Mouse (Mus musculus): ENCODE measurements around the gene Rab3c. TPM values are rescaled to one million over a fixed set of nuclear protein-coding genes. Genes with fewer than 3 reads are reported as not detected.

Rab3c gene
- polyA plus RNA-seq, 1 experiment from 2014 or later = 3.0 TPM

DNA sequence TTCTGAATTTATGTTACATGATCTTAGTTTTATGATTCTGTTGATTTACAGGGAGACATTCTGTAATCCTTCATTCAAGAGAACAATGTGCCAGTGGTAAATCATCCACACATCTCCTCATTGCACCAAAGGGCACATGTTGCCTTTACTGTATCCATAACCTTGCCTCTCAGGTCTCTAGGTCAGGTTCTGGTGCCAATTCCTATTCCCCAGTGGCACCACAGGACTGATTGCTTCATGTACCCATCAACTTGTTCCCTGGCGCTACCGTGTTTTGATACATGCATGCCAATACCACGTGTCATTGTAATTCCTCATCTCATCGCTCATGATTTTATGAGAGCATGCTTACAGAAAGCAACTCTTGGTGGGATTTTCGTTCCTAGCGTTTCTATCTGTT is 167.1 kb downstream of the Rab3c start:
- DNase-seq (ENCODE audit: low spot score) (no peak), ATAC-seq (ENCODE audit: low read depth) (no peak)
- Histone ChIP-seq H3K4me3 (ENCODE audit: low read depth, low read length) (no peak overlapping the region), H3K9ac (ENCODE audit: low read depth, low read length) (no peak overlapping the region), H3K27ac (replicated peaks; ENCODE audit: low read depth, low read length) (no peak overlapping the region), H3K4me1 (ENCODE audit: control insufficient read depth, insufficient read depth, low read length) (no peaks in the 10 kb centered on the region), H3K4me2 (ENCODE audit: low read depth, low read length) (no peak overlapping the region), H3K27me3 (replicated peaks; ENCODE audit: control insufficient read depth, insufficient read depth, low read length) (no peaks in the 10 kb centered on the region), H3K9me3 (ENCODE audit: control insufficient read depth, low read length) (no peaks in the 10 kb centered on the region), H3K36me3 (ENCODE audit: control insufficient read depth, insufficient read depth, low read length) (no peaks in the 10 kb centered on the region)
- WGBS = 92% methylated on average over 6 of the region's 6 CpGs

GRCm38 (mm10) chr13:110097424-110098050 is 183.3 kb downstream of the Rab3c start:
- DNase-seq (ENCODE audit: low spot score) (peak; percentile 53), ATAC-seq (ENCODE audit: low read depth) (no peak)
- H3K27ac ChIP-seq (replicated peaks; ENCODE audit: low read depth, low read length) = no peak overlapping the region
- H3K4me3 ChIP-seq (ENCODE audit: low read depth, low read length) = no peak overlapping the region
- WGBS = 69% methylated on average over 6 of the region's 6 CpGs
- H3K27me3 ChIP-seq (replicated peaks; ENCODE audit: control insufficient read depth, insufficient read depth, low read length) = no peaks in the 10 kb centered on the region
- peaks cover 3% of the 10 kb centered on the region; the same call in 1 of the 2 replicates for H3K4me1 ChIP-seq (ENCODE audit: control insufficient read depth, insufficient read depth, low read length)
- H3K9ac ChIP-seq (ENCODE audit: low read depth, low read length) = no peak overlapping the region
- no peaks in the 10 kb centered on the region for H3K36me3 ChIP-seq (ENCODE audit: control insufficient read depth, insufficient read depth, low read length)
- no peaks in the 10 kb centered on the region for H3K9me3 ChIP-seq (ENCODE audit: control insufficient read depth, low read length)
- H3K4me2 ChIP-seq (ENCODE audit: low read depth, low read length) = no peak overlapping the region

DNA sequence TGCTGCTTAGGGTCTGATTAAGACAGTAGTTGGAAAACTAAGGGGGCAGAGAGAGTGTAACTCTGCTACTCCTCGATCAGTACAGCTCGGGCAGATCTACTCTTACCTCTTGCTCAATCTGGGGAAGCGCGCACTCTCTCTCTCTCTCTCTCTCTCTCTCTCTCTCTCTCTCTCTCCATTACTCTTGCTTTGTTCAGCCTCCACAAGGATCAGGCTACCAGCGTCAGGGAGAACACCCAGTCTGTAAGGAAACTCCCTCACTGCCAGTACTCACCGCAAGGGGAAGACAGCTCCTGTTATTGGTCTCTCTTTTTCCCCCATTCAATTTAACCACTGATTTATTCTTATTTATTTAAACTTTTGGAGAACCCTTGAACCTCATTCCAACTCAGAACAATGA is 185.8 kb downstream of the Rab3c start:
- H3K9me3 ChIP-seq (ENCODE audit: control insufficient read depth, low read length) = no peaks in the 10 kb centered on the region
- peaks cover 3% of the 10 kb centered on the region; the same call in 1 of the 2 replicates for H3K4me1 ChIP-seq (ENCODE audit: control insufficient read depth, insufficient read depth, low read length)
- WGBS = 67% methylated on average over 6 of the region's 6 CpGs
- no peak overlapping the region; the same call in 1 of the 2 replicates for H3K27ac ChIP-seq (replicated peaks; ENCODE audit: low read depth, low read length)
- H3K4me2 ChIP-seq (ENCODE audit: low read depth, low read length) = no peak overlapping the region
- H3K27me3 ChIP-seq (replicated peaks; ENCODE audit: control insufficient read depth, insufficient read depth, low read length) = no peaks in the 10 kb centered on the region
- H3K36me3 ChIP-seq (ENCODE audit: control insufficient read depth, insufficient read depth, low read length) = no peaks in the 10 kb centered on the region
- no peak overlapping the region for H3K4me3 ChIP-seq (ENCODE audit: low read depth, low read length)
- DNase-seq (ENCODE audit: low spot score) = peak; percentile 54
- ATAC-seq (ENCODE audit: low read depth) = peak; percentile 69
- no peak overlapping the region for H3K9ac ChIP-seq (ENCODE audit: low read depth, low read length)

DNA sequence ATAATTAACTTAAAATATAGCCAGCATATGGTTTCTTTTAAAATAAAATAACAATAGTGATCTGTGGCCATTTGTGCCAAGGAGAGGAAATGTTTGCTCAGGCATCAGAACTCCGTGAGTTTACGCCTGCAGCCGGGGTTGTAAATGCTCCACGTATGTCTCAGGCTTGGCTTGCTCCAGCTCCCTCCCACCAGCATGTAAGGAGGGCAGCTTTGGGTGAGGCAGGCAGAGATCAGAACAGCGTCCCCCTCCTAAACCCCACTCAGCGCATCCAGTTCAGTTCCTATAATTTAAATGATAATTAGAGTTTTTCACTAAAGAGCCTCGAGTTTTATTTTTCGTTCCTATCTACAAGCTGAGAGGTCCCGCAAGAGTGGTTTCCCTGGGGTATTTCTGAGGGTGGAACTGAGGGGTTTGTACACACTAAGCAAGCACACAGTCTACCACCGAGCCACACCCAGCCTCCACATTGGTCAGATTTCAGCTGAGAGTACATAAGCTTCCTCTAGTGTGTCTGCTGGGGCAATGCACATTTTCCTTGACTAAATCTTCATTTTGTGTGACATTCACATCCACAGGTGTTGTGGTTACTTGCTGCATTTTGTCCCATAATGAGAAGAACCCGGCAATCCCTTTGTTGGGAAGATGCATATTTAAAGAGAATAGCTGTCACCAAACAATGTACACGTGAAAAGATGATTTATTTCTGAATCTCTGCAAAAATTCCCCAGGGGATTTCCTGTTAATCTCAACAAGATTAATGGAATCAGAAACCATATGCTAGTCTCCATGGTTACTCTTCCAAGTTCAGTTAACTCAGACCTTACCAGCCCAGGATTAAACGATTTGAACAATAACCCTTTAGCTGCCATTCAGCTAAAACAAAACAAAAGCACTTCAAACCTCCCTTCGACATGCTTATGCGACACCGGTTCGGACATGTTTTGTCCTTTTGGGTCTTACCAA is 186.8 kb downstream of the Rab3c start:
- H3K36me3 ChIP-seq (ENCODE audit: control insufficient read depth, insufficient read depth, low read length) = no peaks in the 10 kb centered on the region
- no peaks in the 10 kb centered on the region for H3K9me3 ChIP-seq (ENCODE audit: control insufficient read depth, low read length)
- H3K4me3 ChIP-seq (ENCODE audit: low read depth, low read length) = no peak overlapping the region
- no peak overlapping the region for H3K9ac ChIP-seq (ENCODE audit: low read depth, low read length)
- peaks cover 3% of the 10 kb centered on the region; the same call in 1 of the 2 replicates for H3K4me1 ChIP-seq (ENCODE audit: control insufficient read depth, insufficient read depth, low read length)
- DNase-seq (ENCODE audit: low spot score) (peak; percentile 68), ATAC-seq (ENCODE audit: low read depth) (peak; percentile 85)
- no peak overlapping the region for H3K4me2 ChIP-seq (ENCODE audit: low read depth, low read length)
- WGBS = 49% methylated on average over 17 of the region's 17 CpGs
- H3K27ac ChIP-seq (replicated peaks; ENCODE audit: low read depth, low read length) = no peak overlapping the region; the same call in 1 of the 2 replicates
- no peaks in the 10 kb centered on the region for H3K27me3 ChIP-seq (replicated peaks; ENCODE audit: control insufficient read depth, insufficient read depth, low read length)

- no peaks in the 10 kb centered on the region for H3K27me3 ChIP-seq (replicated peaks; ENCODE audit: control insufficient read depth, insufficient read depth, low read length)
- H3K9ac ChIP-seq (ENCODE audit: low read depth, low read length) = no peak overlapping the region
- no peak overlapping the region for H3K27ac ChIP-seq (replicated peaks; ENCODE audit: low read depth, low read length)
- no peak for ATAC-seq (ENCODE audit: low read depth)
- H3K4me1 ChIP-seq (ENCODE audit: control insufficient read depth, insufficient read depth, low read length) = no peaks in the 10 kb centered on the region
- 91% methylated on average over 8 of the region's 8 CpGs for WGBS
- H3K36me3 ChIP-seq (ENCODE audit: control insufficient read depth, insufficient read depth, low read length) = no peaks in the 10 kb centered on the region
- no peak overlapping the region for H3K4me2 ChIP-seq (ENCODE audit: low read depth, low read length)
- H3K9me3 ChIP-seq (ENCODE audit: control insufficient read depth, low read length) = no peaks in the 10 kb centered on the region
- no peak overlapping the region for H3K4me3 ChIP-seq (ENCODE audit: low read depth, low read length)
- DNase-seq (ENCODE audit: low spot score) = no peak
These were observed 196.8 kb downstream of the Rab3c start for GRCm38 (mm10) chr13:110083961-110084360.

GRCm38 (mm10) chr13:110081174-110081573 is 199.6 kb downstream of the Rab3c start:
- H3K4me3 ChIP-seq (ENCODE audit: low read depth, low read length) = no peak overlapping the region
- H3K27me3 ChIP-seq (replicated peaks; ENCODE audit: control insufficient read depth, insufficient read depth, low read length) = no peaks in the 10 kb centered on the region
- no peak overlapping the region for H3K9ac ChIP-seq (ENCODE audit: low read depth, low read length)
- H3K36me3 ChIP-seq (ENCODE audit: control insufficient read depth, insufficient read depth, low read length) = no peaks in the 10 kb centered on the region
- H3K27ac ChIP-seq (replicated peaks; ENCODE audit: low read depth, low read length) = no peak overlapping the region
- ATAC-seq (ENCODE audit: low read depth) (no peak), DNase-seq (ENCODE audit: low spot score) (no peak)
- H3K9me3 ChIP-seq (ENCODE audit: control insufficient read depth, low read length) = no peaks in the 10 kb centered on the region
- no peaks in the 10 kb centered on the region for H3K4me1 ChIP-seq (ENCODE audit: control insufficient read depth, insufficient read depth, low read length)
- no peak overlapping the region for H3K4me2 ChIP-seq (ENCODE audit: low read depth, low read length)

DNA sequence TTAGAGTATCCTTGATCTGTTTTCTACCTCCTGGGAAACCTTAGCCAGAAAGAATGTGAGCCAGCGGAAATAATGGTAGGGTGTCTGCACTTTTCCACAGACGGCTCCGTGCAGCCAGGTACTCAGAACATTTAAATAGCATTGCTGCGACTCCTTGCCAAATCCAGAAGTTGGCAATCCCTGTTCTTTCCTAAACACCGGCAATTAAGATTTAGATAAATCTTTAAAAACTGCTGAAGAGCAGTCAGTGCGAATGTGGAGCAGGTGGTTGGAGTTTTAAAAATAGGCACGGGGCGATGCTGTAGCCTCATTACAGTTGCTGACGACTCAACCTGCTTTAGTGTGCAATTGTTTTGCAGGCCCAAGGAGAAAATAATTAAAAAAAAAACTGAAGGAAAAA is 205.2 kb downstream of the Rab3c start:
- H3K36me3 ChIP-seq (ENCODE audit: control insufficient read depth, insufficient read depth, low read length) = no peaks in the 10 kb centered on the region
- no peak overlapping the region for H3K4me3 ChIP-seq (ENCODE audit: low read depth, low read length)
- H3K9me3 ChIP-seq (ENCODE audit: control insufficient read depth, low read length) = no peaks in the 10 kb centered on the region
- 0 out of 2 replicates have a peak, but pooled peaks cover 4% of the 10 kb centered on the region for H3K4me1 ChIP-seq (ENCODE audit: control insufficient read depth, insufficient read depth, low read length)
- no peak overlapping the region for H3K9ac ChIP-seq (ENCODE audit: low read depth, low read length)
- H3K27me3 ChIP-seq (replicated peaks; ENCODE audit: control insufficient read depth, insufficient read depth, low read length) = no peaks in the 10 kb centered on the region
- H3K27ac ChIP-seq (replicated peaks; ENCODE audit: low read depth, low read length) = no peak overlapping the region
- ATAC-seq (ENCODE audit: low read depth) (peak; percentile 47; the same call in 1 of the 2 replicates), DNase-seq (ENCODE audit: low spot score) (peak; percentile 31)
- WGBS = 69% methylated on average over 9 of the region's 9 CpGs
- no peak overlapping the region for H3K4me2 ChIP-seq (ENCODE audit: low read depth, low read length)

DNA sequence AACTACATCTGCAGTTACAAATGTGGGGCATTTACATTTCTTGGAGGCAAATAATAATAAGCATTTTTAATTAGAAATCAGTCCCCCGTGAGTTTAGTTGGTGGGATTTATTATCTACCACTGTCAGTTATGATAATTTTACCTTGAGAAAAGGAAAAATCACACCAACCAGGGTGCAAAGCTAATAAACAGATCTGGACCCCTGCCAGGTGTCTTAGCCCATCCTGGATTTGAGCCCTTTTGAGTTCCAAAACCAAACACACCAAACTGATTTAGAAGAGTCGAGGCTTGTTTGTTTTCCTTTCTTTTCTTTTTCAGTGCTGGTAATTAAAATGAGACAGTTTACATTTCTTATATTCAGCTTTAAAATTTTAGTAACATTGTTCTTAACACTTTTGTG is 206.6 kb downstream of the Rab3c start:
- ATAC-seq (ENCODE audit: low read depth) = no peak
- DNase-seq (ENCODE audit: low spot score) = no peak
- Histone ChIP-seq H3K27ac (replicated peaks; ENCODE audit: low read depth, low read length) (no peak overlapping the region), H3K4me3 (ENCODE audit: low read depth, low read length) (no peak overlapping the region), H3K9ac (ENCODE audit: low read depth, low read length) (no peak overlapping the region), H3K9me3 (ENCODE audit: control insufficient read depth, low read length) (no peaks in the 10 kb centered on the region), H3K27me3 (replicated peaks; ENCODE audit: control insufficient read depth, insufficient read depth, low read length) (no peaks in the 10 kb centered on the region), H3K4me2 (ENCODE audit: low read depth, low read length) (no peak overlapping the region), H3K36me3 (ENCODE audit: control insufficient read depth, insufficient read depth, low read length) (no peaks in the 10 kb centered on the region), H3K4me1 (ENCODE audit: control insufficient read depth, insufficient read depth, low read length) (0 out of 2 replicates have a peak, but pooled peaks cover 4% of the 10 kb centered on the region)
- WGBS = 56% methylated on average over 2 of the region's 2 CpGs
